Mouse (Mus musculus) liver, adult 2 months (tissue): Measurements from ENCODE around the gene Pde7b.

ENCODE experiments used
- CTCF ChIP-seq: fragments of 200-500 bp; IDR thresholded peaks from 2 replicates; pipeline ENCODE4 v1.5.1; 2011; ENCODE audit warnings: low read depth, low read length, control low read depth
- POLR2A ChIP-seq: fragments of 200-500 bp; IDR thresholded peaks from 2 replicates; pipeline ENCODE4 v1.6.1; 2011; ENCODE audit warnings: low read length, control low read depth; ENCODE audit not compliant: insufficient read depth; ENCODE audit errors: extremely low read depth

GRCm38 (mm10) chr10:20747229-20747628, 22.4 kb upstream of the Pde7b start:
- TF ChIP-seq CTCF (no peak), POLR2A (no peak)
